Mouse (Mus musculus): ENCODE measurements at regions not wholly inside any gene's neighbourhood (a gene's known extent, or its start where the extent isn't known, plus 50 kb on each side); places are given as distances from the start of the nearest gene placed in this dataset.

DNA sequence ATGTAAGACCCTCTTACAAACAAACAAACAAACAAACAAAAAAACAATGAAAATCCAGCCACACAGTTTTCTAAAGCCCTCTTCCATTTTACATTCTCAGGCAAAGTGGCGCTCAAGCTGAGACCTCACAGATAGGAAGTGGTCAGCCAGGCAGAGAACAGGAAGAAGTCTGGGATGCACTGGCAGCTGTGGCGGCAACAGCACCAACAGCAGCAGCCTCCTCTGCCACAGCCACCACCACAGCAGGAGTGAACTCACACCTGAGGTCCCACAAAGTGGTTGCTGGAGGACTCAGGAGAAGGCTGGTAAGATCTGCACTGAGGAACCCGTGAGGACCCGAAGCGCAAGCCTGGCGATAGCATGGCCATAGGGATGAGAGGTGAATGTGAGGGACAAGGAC lies 156.3 kb downstream of the Grm4 start:
- H3K4me2 ChIP-seq = no peak overlapping the region
- no peak for ATAC-seq (ENCODE audit: low FRiP score)
- WGBS = 96% methylated on average over 6 of the region's 6 CpGs
- no peaks in the 10 kb centered on the region for H3K9me3 ChIP-seq (replicated peaks)
- H3K27ac ChIP-seq (replicated peaks) = no peak overlapping the region
- H3K9ac ChIP-seq (replicated peaks) = no peak overlapping the region
- H3K27me3 ChIP-seq (replicated peaks) = no peaks in the 10 kb centered on the region
- H3K4me1 ChIP-seq = no peaks in the 10 kb centered on the region
- no peak overlapping the region for H3K4me3 ChIP-seq (replicated peaks)
- H3K36me3 ChIP-seq = no peaks in the 10 kb centered on the region

DNA sequence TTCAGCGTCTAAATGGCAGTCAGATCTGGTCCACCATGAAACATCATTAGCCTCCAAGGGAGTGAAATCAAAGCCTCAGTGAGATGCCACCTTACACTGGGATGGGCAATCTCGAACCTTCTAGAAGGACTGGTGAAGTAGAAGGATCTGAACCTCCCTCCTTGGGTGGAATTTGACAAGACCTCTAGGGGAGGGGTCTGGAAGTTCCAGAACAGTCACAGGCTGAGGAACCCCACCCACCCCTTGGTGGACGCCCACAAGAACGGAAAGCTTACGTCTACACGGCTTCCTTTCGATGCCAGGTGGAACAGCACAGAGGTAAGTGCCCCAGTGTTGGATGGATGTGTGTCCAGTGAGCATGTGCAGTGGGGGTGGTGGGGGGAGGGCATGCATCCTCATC lies 156.9 kb downstream of the Grm4 start:
- no peak overlapping the region for H3K27ac ChIP-seq (replicated peaks)
- H3K9me3 ChIP-seq (replicated peaks) = no peaks in the 10 kb centered on the region
- no peaks in the 10 kb centered on the region for H3K27me3 ChIP-seq (replicated peaks)
- no peak overlapping the region for H3K4me3 ChIP-seq (replicated peaks)
- WGBS = 90% methylated on average over 7 of the region's 7 CpGs
- no peaks in the 10 kb centered on the region for H3K4me1 ChIP-seq
- no peak overlapping the region for H3K9ac ChIP-seq (replicated peaks)
- H3K36me3 ChIP-seq = no peaks in the 10 kb centered on the region
- no peak for ATAC-seq (ENCODE audit: low FRiP score)
- no peak overlapping the region for H3K4me2 ChIP-seq

DNA sequence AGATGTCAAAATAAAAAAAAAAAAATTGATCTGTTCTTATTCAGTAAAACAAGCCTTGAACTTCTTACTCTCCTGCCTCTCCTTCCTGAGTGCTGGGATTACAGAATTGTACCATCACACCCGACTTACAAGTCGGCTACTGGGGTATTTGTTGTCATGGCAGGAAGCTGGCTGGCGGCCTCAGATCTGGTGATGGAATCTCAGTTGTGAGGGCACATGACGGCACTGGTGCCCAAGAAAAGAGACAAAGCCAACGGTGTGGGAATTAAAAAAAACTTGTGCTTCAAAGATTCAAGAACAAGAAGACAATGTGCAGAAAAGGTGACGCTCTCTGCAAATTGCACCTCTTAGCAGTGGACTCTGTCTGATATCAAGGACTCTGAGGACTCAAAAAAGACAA lies 157.3 kb downstream of the Grm4 start:
- no peaks in the 10 kb centered on the region for H3K4me1 ChIP-seq
- no peak overlapping the region for H3K9ac ChIP-seq (replicated peaks)
- 83% methylated on average over 6 of the region's 6 CpGs for WGBS
- H3K4me3 ChIP-seq (replicated peaks) = no peak overlapping the region
- no peaks in the 10 kb centered on the region for H3K27me3 ChIP-seq (replicated peaks)
- no peaks in the 10 kb centered on the region for H3K36me3 ChIP-seq
- ATAC-seq (ENCODE audit: low FRiP score) = no peak
- H3K9me3 ChIP-seq (replicated peaks) = no peaks in the 10 kb centered on the region
- H3K4me2 ChIP-seq = no peak overlapping the region
- H3K27ac ChIP-seq (replicated peaks) = no peak overlapping the region

DNA sequence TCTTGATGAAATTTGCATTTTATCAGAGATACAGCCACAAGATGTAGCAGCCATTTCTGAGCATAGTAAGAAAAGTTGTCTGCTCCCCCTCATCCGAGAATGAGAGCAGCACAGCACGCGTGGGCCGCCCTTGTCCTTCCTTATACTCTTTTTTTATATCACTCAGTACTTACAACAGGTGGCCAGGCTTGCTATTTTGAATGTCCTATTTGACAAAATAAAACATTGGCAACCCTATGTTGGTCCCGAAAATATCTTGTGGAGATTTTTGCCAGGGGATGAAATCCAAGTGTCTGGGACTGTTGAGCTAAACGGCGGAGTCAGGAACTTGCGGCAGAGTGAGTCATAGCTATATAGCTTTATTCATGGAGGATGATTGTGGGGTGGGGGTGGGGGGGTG lies 158.0 kb upstream of the Lemd2 start:
- H3K4me1 ChIP-seq = no peaks in the 10 kb centered on the region
- no peak for ATAC-seq (ENCODE audit: low FRiP score)
- H3K36me3 ChIP-seq = no peaks in the 10 kb centered on the region
- no peak overlapping the region for H3K4me2 ChIP-seq
- no peak overlapping the region for H3K4me3 ChIP-seq (replicated peaks)
- H3K27ac ChIP-seq (replicated peaks) = no peak overlapping the region
- H3K27me3 ChIP-seq (replicated peaks) = no peaks in the 10 kb centered on the region
- 94% methylated on average over 8 of the region's 8 CpGs for WGBS
- no peak overlapping the region for H3K9ac ChIP-seq (replicated peaks)
- no peaks in the 10 kb centered on the region for H3K9me3 ChIP-seq (replicated peaks)

DNA sequence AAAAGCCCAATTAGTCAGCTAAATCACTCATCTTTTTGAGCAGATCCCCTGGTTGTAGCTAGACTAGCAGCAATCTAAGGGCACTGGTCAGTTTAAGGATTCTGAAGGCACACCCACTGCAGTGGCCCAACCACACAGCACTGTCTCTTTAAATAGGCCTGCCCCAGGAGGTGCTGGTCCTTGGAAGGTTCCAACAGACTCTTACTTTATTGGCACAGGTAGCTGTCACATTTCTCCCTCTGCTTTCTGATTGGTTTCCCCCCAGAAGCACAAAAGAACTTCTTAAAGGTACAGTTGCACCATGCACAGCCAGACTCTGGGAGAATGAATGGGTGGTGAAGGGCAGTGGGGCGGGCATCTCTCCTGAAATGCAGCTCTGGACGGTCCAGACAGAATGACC lies 157.1 kb upstream of the Lemd2 start:
- 70% methylated on average over 2 of the region's 2 CpGs for WGBS
- Histone ChIP-seq H3K4me1 (no peaks in the 10 kb centered on the region), H3K36me3 (no peaks in the 10 kb centered on the region), H3K27ac (replicated peaks) (no peak overlapping the region), H3K27me3 (replicated peaks) (no peaks in the 10 kb centered on the region), H3K4me2 (no peak overlapping the region), H3K9ac (replicated peaks) (no peak overlapping the region), H3K4me3 (replicated peaks) (no peak overlapping the region), H3K9me3 (replicated peaks) (no peaks in the 10 kb centered on the region)
- no peak for ATAC-seq (ENCODE audit: low FRiP score)

DNA sequence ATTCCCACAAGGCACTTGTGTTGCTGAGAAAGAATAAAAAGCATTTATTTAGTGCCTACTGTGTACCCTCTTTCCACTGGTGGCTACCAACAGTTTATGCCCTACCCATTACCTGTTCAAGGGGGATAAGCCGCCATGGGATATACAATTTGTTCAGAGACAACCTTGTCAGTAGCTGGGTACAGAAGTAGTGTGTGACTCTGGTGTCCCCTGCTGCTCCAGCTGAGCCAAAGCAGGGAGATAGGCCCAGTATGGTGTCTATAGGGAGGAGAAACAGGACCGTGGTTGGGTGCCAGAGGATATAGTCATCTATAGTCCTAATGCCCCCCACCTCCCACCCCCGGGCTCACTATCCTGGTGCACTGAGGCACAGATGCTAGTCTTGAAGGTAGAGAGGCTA lies 152.6 kb upstream of the Lemd2 start:
- H3K4me1 ChIP-seq = no peaks in the 10 kb centered on the region
- 89% methylated on average over 3 of the region's 3 CpGs for WGBS
- ATAC-seq (ENCODE audit: low FRiP score) = no peak

DNA sequence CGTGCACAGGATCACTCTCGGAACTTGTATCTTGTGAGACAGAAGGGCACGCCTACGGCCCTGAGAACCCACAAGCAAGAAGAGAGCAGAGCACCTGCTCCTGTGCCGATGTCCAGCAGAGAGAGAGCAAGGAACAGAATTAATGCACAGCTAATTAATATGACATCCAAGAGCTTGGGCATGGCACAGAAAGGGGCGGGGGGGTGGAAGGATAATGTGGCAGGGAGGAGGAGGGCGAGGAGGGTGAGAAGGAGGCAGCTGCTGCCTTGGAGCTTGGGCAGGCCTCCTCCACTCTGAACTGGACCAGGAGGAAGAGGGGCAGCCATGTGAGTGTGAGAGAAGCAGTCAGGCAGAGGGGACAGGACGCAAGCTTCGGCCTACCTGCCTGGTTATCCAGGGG lies 151.4 kb upstream of the Lemd2 start:
- Histone ChIP-seq H3K9me3 (replicated peaks) (no peaks in the 10 kb centered on the region), H3K4me2 (no peak overlapping the region), H3K4me3 (replicated peaks) (no peak overlapping the region), H3K4me1 (no peaks in the 10 kb centered on the region), H3K27ac (replicated peaks) (no peak overlapping the region), H3K36me3 (no peaks in the 10 kb centered on the region), H3K27me3 (replicated peaks) (no peaks in the 10 kb centered on the region), H3K9ac (replicated peaks) (no peak overlapping the region)
- no peak for ATAC-seq (ENCODE audit: low FRiP score)
- WGBS = 75% methylated on average over 9 of the region's 9 CpGs

More for the DNA sequence above, 152.6 kb upstream of the Lemd2 start:
- Histone ChIP-seq H3K9me3 (replicated peaks) (no peaks in the 10 kb centered on the region), H3K9ac (replicated peaks) (no peak overlapping the region), H3K36me3 (no peaks in the 10 kb centered on the region), H3K27me3 (replicated peaks) (no peaks in the 10 kb centered on the region), H3K4me2 (no peak overlapping the region), H3K4me3 (replicated peaks) (no peak overlapping the region), H3K27ac (replicated peaks) (no peak overlapping the region)

DNA sequence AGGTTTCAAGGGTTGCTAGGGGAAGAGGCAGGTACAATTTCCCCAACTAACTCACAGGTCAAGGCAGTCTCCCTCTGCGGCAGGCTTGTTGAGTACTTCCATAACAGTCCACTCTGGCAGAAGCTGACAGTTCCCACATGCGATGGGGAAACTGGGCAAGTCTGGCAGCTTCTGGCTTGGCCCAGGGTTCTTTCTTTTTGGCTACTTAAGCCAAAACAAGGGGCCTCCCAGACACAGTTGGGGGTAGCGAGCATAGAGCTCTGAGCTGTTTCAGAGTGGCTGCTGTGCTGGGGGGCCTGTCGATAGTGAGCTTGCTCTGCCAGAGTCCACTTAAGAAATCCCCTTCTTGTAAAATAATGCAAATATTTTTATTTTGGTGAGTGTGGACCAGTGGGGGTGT lies 150.8 kb upstream of the Lemd2 start:
- H3K4me3 ChIP-seq (replicated peaks) = no peak overlapping the region
- no peaks in the 10 kb centered on the region for H3K27me3 ChIP-seq (replicated peaks)
- H3K4me2 ChIP-seq = no peak overlapping the region
- H3K27ac ChIP-seq (replicated peaks) = no peak overlapping the region
- H3K9ac ChIP-seq (replicated peaks) = no peak overlapping the region
- ATAC-seq (ENCODE audit: low FRiP score) = no peak
- H3K4me1 ChIP-seq = no peaks in the 10 kb centered on the region
- no peaks in the 10 kb centered on the region for H3K36me3 ChIP-seq
- WGBS = 91% methylated on average over 4 of the region's 4 CpGs
- no peaks in the 10 kb centered on the region for H3K9me3 ChIP-seq (replicated peaks)

DNA sequence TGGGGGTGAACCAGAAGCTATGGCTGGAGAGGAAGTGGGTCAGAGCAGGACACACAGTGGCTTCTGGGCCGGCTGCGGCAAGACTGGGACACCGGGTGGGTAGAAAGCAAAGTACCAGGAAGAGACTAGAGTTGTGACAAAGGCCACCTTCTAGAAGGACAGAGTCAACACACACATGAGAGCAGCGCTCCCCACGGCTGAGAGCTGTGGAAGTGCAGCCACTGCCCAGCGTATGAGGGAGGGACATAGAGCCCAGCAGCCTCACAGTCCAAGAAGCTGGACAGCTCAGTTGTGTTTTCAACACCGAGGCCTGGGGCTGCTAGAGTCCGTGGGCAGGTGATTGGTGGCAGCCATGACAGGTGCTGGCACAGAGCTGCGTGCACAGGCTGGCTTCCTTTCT lies 145.6 kb upstream of the Lemd2 start:
- Histone ChIP-seq H3K27ac (replicated peaks) (no peak overlapping the region), H3K9me3 (replicated peaks) (no peaks in the 10 kb centered on the region), H3K4me2 (no peak overlapping the region), H3K9ac (replicated peaks) (no peak overlapping the region), H3K4me3 (replicated peaks) (no peak overlapping the region), H3K27me3 (replicated peaks) (0 out of 2 replicates have a peak, but pooled peaks cover 4% of the 10 kb centered on the region), H3K4me1 (no peaks in the 10 kb centered on the region), H3K36me3 (no peaks in the 10 kb centered on the region)
- 95% methylated on average over 9 of the region's 9 CpGs for WGBS
- ATAC-seq (ENCODE audit: low FRiP score) = no peak

DNA sequence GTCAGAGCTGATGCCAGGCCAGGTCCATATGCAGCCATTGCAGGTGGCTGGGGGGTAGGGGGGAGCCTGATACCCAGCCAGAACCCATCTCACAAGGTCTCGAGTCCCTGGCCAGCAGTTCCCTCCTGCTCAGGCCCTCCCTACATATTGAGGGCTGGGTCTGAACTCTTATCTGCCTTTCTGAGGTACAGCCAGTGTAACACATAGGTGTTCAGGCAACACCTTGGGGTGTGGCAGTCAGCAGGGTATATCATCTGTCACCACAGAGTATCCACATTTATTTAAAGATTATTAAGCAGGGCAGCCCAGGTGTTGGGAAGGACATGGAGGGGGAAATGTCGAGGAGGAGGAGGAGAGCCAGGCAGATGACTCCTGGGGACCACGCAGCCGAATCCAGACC lies 145.2 kb upstream of the Lemd2 start:
- WGBS = 89% methylated on average over 4 of the region's 4 CpGs
- Histone ChIP-seq H3K27ac (replicated peaks) (no peak overlapping the region), H3K4me3 (replicated peaks) (no peak overlapping the region), H3K4me2 (no peak overlapping the region), H3K36me3 (no peaks in the 10 kb centered on the region), H3K4me1 (no peaks in the 10 kb centered on the region), H3K27me3 (replicated peaks) (0 out of 2 replicates have a peak, but pooled peaks cover 4% of the 10 kb centered on the region), H3K9ac (replicated peaks) (no peak overlapping the region), H3K9me3 (replicated peaks) (no peaks in the 10 kb centered on the region)
- no peak for ATAC-seq (ENCODE audit: low FRiP score)

DNA sequence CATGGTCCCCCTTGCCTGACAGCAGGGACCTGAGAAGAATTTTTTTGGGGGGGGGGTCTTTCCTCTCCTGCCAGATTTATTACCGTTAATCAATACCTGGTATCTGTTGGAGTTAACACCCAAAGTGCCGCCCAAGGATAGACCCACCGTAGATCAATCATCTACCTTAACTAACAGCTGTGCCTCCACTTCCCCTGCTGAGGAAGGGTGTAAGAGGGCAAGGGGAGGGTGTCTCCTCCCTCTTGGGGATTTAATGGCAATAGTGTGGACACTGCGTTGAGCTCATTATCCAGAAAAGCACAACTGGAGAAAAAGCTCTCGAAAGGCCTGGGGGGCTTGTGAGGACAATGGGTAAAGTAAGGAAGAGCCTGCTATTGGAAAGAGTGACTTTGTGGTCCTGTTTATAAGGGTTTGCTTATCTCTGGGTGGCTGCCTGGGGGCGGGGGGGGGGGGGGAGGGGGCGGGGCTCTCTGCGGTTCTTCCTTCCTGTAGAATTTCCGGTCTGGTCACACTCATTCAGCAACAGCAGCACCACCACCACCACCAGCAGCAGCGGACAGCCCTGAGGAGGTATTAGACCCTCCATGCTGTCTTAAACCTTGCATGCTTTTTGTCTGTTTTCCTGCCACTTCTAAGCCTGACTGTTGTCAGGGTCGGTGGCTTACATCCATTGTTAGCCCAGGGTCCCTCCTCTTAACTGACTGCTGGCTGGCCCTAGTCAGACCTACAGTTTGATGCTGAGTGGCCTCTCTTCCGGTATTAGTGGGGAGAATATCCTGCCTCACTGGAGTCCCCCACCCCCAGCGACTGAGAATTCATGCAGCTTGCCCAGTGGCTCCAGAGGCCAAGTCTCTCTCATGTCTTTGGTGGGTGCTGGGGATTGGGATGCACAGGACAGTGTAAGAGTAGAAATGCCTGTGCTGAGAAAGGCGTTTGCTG lies 138.0 kb upstream of the Lemd2 start:
- WGBS = 68% methylated on average over 11 of the region's 14 CpGs

DNA sequence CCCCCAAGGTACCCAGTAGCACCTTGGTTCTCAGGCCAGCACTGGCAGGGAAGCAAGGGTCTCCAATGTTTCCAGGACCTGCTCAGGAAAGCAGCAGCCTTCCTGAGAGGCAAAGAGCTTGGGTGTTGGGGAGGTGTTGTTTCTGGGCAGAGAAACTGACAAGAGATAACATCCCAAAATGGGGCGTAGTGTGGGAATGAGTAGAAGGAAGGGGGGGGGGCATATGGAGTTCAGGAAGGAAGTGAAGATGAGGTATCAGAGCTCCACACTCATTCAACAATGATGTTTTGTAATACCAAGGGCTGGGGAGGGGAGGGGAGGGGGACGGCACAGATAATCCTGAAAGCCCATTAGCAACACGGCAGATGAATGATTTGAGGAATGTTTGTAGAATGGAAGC lies 135.6 kb upstream of the Lemd2 start:
- Histone ChIP-seq H3K4me3 (replicated peaks) (no peak overlapping the region), H3K27me3 (replicated peaks) (no peaks in the 10 kb centered on the region), H3K27ac (replicated peaks) (no peak overlapping the region), H3K9me3 (replicated peaks) (no peaks in the 10 kb centered on the region), H3K9ac (replicated peaks) (no peak overlapping the region), H3K4me1 (no peaks in the 10 kb centered on the region), H3K4me2 (no peak overlapping the region), H3K36me3 (no peaks in the 10 kb centered on the region)
- no peak for ATAC-seq (ENCODE audit: low FRiP score)
- 94% methylated on average over 3 of the region's 3 CpGs for WGBS

More for the DNA sequence above, 138.0 kb upstream of the Lemd2 start:
- H3K27ac ChIP-seq (replicated peaks) = no peak overlapping the region
- ATAC-seq (ENCODE audit: low FRiP score) = no peak
- no peaks in the 10 kb centered on the region for H3K36me3 ChIP-seq
- H3K4me1 ChIP-seq = no peaks in the 10 kb centered on the region
- 0 out of 2 replicates have a peak, but pooled peaks cover 4% of the 10 kb centered on the region for H3K27me3 ChIP-seq (replicated peaks)
- no peak overlapping the region for H3K4me3 ChIP-seq (replicated peaks)
- H3K9me3 ChIP-seq (replicated peaks) = no peaks in the 10 kb centered on the region
- H3K4me2 ChIP-seq = no peak overlapping the region
- H3K9ac ChIP-seq (replicated peaks) = no peak overlapping the region

Data from neural tube, embryonic 15.5 days (tissue).